Mouse (Mus musculus) liver, embryonic 13.5 days (tissue): ENCODE data around the gene Alpk3. TPM values are rescaled to one million over a fixed set of nuclear protein-coding genes. Genes with fewer than 3 reads are reported as not detected.

Source experiments
- ATAC-seq: fragments of 200-750 bp; cut with Nextera tagmentation; 2 replicates; pipeline ENCODE4 v1.8.0; 2017; ENCODE audit warnings: low read depth, mild to moderate bottlenecking, moderate number of reproducible peaks, moderate library complexity
- DNase-seq: peaks from one replicate; pipeline ENCODE4 v3.0.0; 2022
- H3K27ac ChIP-seq: fragments of 300-500 bp; sonication (generic); 2 replicates; pipeline ENCODE4 v1.5.1; 2015; ENCODE audit warnings: moderate library complexity, mild to moderate bottlenecking, inconsistent platforms
- H3K27me3 ChIP-seq: fragments of 300-500 bp; sonication (generic); 2 replicates; pipeline ENCODE4 v1.6.1; 2015; ENCODE audit warnings: mild to moderate bottlenecking, inconsistent platforms
- H3K36me3 ChIP-seq: fragments of 300-500 bp; sonication (generic); 2 replicates; pipeline ENCODE4 v1.6.1; 2015; ENCODE audit warnings: mild to moderate bottlenecking, inconsistent platforms
- H3K4me1 ChIP-seq: fragments of 300-500 bp; sonication (generic); replicated peaks from 2 replicates; pipeline ENCODE4 v1.6.1; 2015; ENCODE audit warnings: inconsistent platforms
- H3K4me2 ChIP-seq: fragments of 300-500 bp; sonication (generic); 2 replicates; pipeline ENCODE4 v1.6.1; 2015; ENCODE audit warnings: inconsistent platforms, mild to moderate bottlenecking, moderate library complexity
- H3K4me3 ChIP-seq: fragments of 300-500 bp; sonication (generic); replicated peaks from 2 replicates; pipeline ENCODE4 v1.5.1; 2015; ENCODE audit warnings: mild to moderate bottlenecking, inconsistent platforms
- H3K9ac ChIP-seq: fragments of 300-500 bp; sonication (generic); 2 replicates; pipeline ENCODE4 v1.6.1; 2015; ENCODE audit warnings: mild to moderate bottlenecking, inconsistent platforms
- H3K9me3 ChIP-seq: fragments of 300-500 bp; sonication (generic); replicated peaks from 2 replicates; pipeline ENCODE4 v1.6.1; 2016; ENCODE audit warnings: inconsistent platforms
- WGBS: fragments of 180-500 bp; shearing (Covaris S2); methylation state at CpG from one replicate; pipeline ENCODE4 v1.1.7; 2015; ENCODE audit not compliant: insufficient replicate concordance; 5-methylcytosine and 5-hydroxymethylcytosine counted together
- polyA plus RNA-seq: library from polyadenylated mRNA; unstranded; fragments of >200 nt; fragmentation: Nextera tagmentation; extraction: Ambion mirVana; gene quantifications from 2 replicates; pipeline ENCODE4 v1.2.1, GENCODE M21; 2015

Gene Alpk3
- polyA plus RNA-seq, 1 experiment from 2014 or later = 0.15 TPM

GRCm38 (mm10) chr7:81109717-81110651 is 52.6 kb downstream of the Alpk3 start:
- WGBS = 46% methylated on average over 9 of the region's 9 CpGs
- H3K9ac ChIP-seq = no peak overlapping the region
- H3K27me3 ChIP-seq = peaks cover 11% of the 10 kb centered on the region; the same call in 1 of the 2 replicates
- no peak for ATAC-seq
- H3K36me3 ChIP-seq = no peaks in the 10 kb centered on the region
- H3K4me1 ChIP-seq = no peaks in the 10 kb centered on the region
- no peak overlapping the region for H3K4me2 ChIP-seq
- no peak overlapping the region for H3K27ac ChIP-seq
- no peak for DNase-seq
- H3K4me3 ChIP-seq = no peak overlapping the region
- no peaks in the 10 kb centered on the region for H3K9me3 ChIP-seq

- ATAC-seq (no peak), DNase-seq (no peak)
- H3K4me1 ChIP-seq = no peaks in the 10 kb centered on the region
- H3K4me2 ChIP-seq = no peak overlapping the region
- no peaks in the 10 kb centered on the region for H3K36me3 ChIP-seq
- 63% methylated on average over 4 of the region's 4 CpGs for WGBS
- H3K9ac ChIP-seq = no peak overlapping the region
- H3K27me3 ChIP-seq = peaks cover 9% of the 10 kb centered on the region; the same call in 1 of the 2 replicates
- H3K4me3 ChIP-seq = no peak overlapping the region
- H3K27ac ChIP-seq = no peak overlapping the region
- H3K9me3 ChIP-seq = no peaks in the 10 kb centered on the region
These were observed 53.4 kb downstream of the Alpk3 start for GRCm38 (mm10) chr7:81110791-81111190.

GRCm38 (mm10) chr7:81111729-81112128 is 54.3 kb downstream of the Alpk3 start:
- Histone ChIP-seq H3K4me3 (no peak overlapping the region), H3K4me2 (no peak overlapping the region), H3K36me3 (no peaks in the 10 kb centered on the region), H3K9me3 (no peaks in the 10 kb centered on the region), H3K9ac (no peak overlapping the region), H3K27me3 (peaks cover 8% of the 10 kb centered on the region; the same call in 1 of the 2 replicates), H3K27ac (no peak overlapping the region), H3K4me1 (no peaks in the 10 kb centered on the region)
- ATAC-seq (no peak), DNase-seq (no peak)
- WGBS = 71% methylated on average over 2 of the region's 2 CpGs

GRCm38 (mm10) chr7:81112686-81113360 is 55.4 kb downstream of the Alpk3 start:
- no peaks in the 10 kb centered on the region for H3K9me3 ChIP-seq
- H3K9ac ChIP-seq = no peak overlapping the region
- ATAC-seq (no peak), DNase-seq (no peak)
- no peak overlapping the region for H3K27ac ChIP-seq
- 40% methylated on average over 6 of the region's 6 CpGs for WGBS
- H3K27me3 ChIP-seq = peaks cover 8% of the 10 kb centered on the region; the same call in 1 of the 2 replicates
- no peak overlapping the region for H3K4me2 ChIP-seq
- H3K36me3 ChIP-seq = no peaks in the 10 kb centered on the region
- no peak overlapping the region for H3K4me3 ChIP-seq
- H3K4me1 ChIP-seq = no peaks in the 10 kb centered on the region

GRCm38 (mm10) chr7:81114555-81114954 is 57.2 kb downstream of the Alpk3 start, which contains the start of gene Slc28a1:
TSS of gene Slc28a1 (plus strand) at chr7:81114799.
- no peak within 1 kb of the TSS for H3K4me2 ChIP-seq
- no peaks in the 10 kb centered on the region for H3K36me3 ChIP-seq
- 68% methylated on average over 6 of the region's 6 CpGs for WGBS
- H3K4me3 ChIP-seq = no peak within 1 kb of the TSS
- no peak within 1 kb of the TSS for H3K9ac ChIP-seq
- H3K9me3 ChIP-seq = no peaks in the 10 kb centered on the region
- no peaks in the 10 kb centered on the region for H3K4me1 ChIP-seq
- H3K27me3 ChIP-seq = peaks cover 8% of the 10 kb centered on the region; the same call in 1 of the 2 replicates
- ATAC-seq (peak; percentile 40), DNase-seq (no peak)
- no peak within 1 kb of the TSS for H3K27ac ChIP-seq

GRCm38 (mm10) chr7:81121099-81121498 is 63.7 kb downstream of the Alpk3 start:
- Histone ChIP-seq H3K36me3 (no peaks in the 10 kb centered on the region), H3K27ac (no peak overlapping the region), H3K27me3 (no peaks in the 10 kb centered on the region), H3K9me3 (no peaks in the 10 kb centered on the region), H3K4me1 (peaks cover 39% of the 10 kb centered on the region), H3K4me3 (no peak overlapping the region), H3K9ac (no peak overlapping the region), H3K4me2 (no peak overlapping the region)
- no peak for DNase-seq
- WGBS = 47% methylated on average over 3 of the region's 3 CpGs
- ATAC-seq = no peak

- Histone ChIP-seq H3K27me3 (no peaks in the 10 kb centered on the region), H3K4me2 (peak overlapping the region; percentile 69), H3K36me3 (no peaks in the 10 kb centered on the region), H3K27ac (peak overlapping the region; percentile 88), H3K9me3 (no peaks in the 10 kb centered on the region), H3K9ac (peak overlapping the region; percentile 31; the same call in 1 of the 2 replicates), H3K4me1 (peaks cover 42% of the 10 kb centered on the region), H3K4me3 (peak overlapping the region; percentile 25)
- no peak for DNase-seq
- ATAC-seq = no peak
- WGBS = 44% methylated on average over 2 of the region's 2 CpGs
These were observed 65.4 kb downstream of the Alpk3 start for GRCm38 (mm10) chr7:81122808-81123207.

GRCm38 (mm10) chr7:81123553-81123952 is 66.2 kb downstream of the Alpk3 start:
- peaks cover 42% of the 10 kb centered on the region for H3K4me1 ChIP-seq
- peak overlapping the region; percentile 25 for H3K4me3 ChIP-seq
- H3K9me3 ChIP-seq = no peaks in the 10 kb centered on the region
- peak; percentile 46 for DNase-seq
- H3K4me2 ChIP-seq = peak overlapping the region; percentile 69
- ATAC-seq = peak; percentile 63
- WGBS = 20% methylated on average over 5 of the region's 5 CpGs
- H3K9ac ChIP-seq = peak overlapping the region; percentile 31
- H3K36me3 ChIP-seq = no peaks in the 10 kb centered on the region
- H3K27me3 ChIP-seq = no peaks in the 10 kb centered on the region; the same call in 1 of the 2 replicates
- H3K27ac ChIP-seq = peak overlapping the region; percentile 88

GRCm38 (mm10) chr7:81124773-81125172 is 67.4 kb downstream of the Alpk3 start:
- peak overlapping the region; percentile 69 for H3K4me2 ChIP-seq
- no peaks in the 10 kb centered on the region for H3K36me3 ChIP-seq
- peak overlapping the region; percentile 62 for H3K9ac ChIP-seq
- ATAC-seq = peak; percentile 89
- 38% methylated on average over 8 of the region's 8 CpGs for WGBS
- H3K4me1 ChIP-seq = peaks cover 42% of the 10 kb centered on the region
- H3K27ac ChIP-seq = peak overlapping the region; percentile 88
- no peaks in the 10 kb centered on the region for H3K9me3 ChIP-seq
- DNase-seq = peak; percentile 70
- H3K27me3 ChIP-seq = no peaks in the 10 kb centered on the region; the same call in 1 of the 2 replicates
- H3K4me3 ChIP-seq = peak overlapping the region; percentile 35

- ATAC-seq = no peak
- H3K9ac ChIP-seq = peak overlapping the region; percentile 62
These were observed 68.1 kb downstream of the Alpk3 start for GRCm38 (mm10) chr7:81125215-81126175.

More at GRCm38 (mm10) chr7:81125215-81126175, 68.1 kb downstream of the Alpk3 start:
- H3K4me3 ChIP-seq = peak overlapping the region; percentile 35
- peak overlapping the region; percentile 69 for H3K4me2 ChIP-seq
- DNase-seq = no peak
- H3K36me3 ChIP-seq = no peaks in the 10 kb centered on the region
- H3K9me3 ChIP-seq = no peaks in the 10 kb centered on the region
- H3K4me1 ChIP-seq = peaks cover 42% of the 10 kb centered on the region
- H3K27ac ChIP-seq = peak overlapping the region; percentile 88
- H3K27me3 ChIP-seq = no peaks in the 10 kb centered on the region; the same call in 1 of the 2 replicates
- 64% methylated on average over 10 of the region's 10 CpGs for WGBS
